Mouse (Mus musculus): ENCODE results near the gene Tgfb1i1. TPM values are rescaled to one million over a fixed set of nuclear protein-coding genes. Genes with fewer than 3 reads are reported as not detected.

The Tgfb1i1 gene
- polyA plus RNA-seq, 1 experiment, result 0.27 TPM

GRCm38 (mm10) chr7:128271496-128271895, 24.9 kb downstream of the Tgfb1i1 start:
- peaks cover 72% of the 10 kb centered on the region for H3K36me3 ChIP-seq (ENCODE audit: control insufficient read depth)
- peak overlapping the region; percentile 49 for H3K4me3 ChIP-seq (replicated peaks)
- H3K27me3 ChIP-seq (ENCODE audit: control insufficient read depth), result 0 out of 2 replicates have a peak, but pooled peaks cover 6% of the 10 kb centered on the region
- peaks cover 49% of the 10 kb centered on the region for H3K4me1 ChIP-seq (ENCODE audit: control insufficient read depth)
- peaks cover 20% of the 10 kb centered on the region for H3K9me3 ChIP-seq (ENCODE audit: control insufficient read depth, low read length)
- TF ChIP-seq TAL1 (IDR thresholded peaks at IDR 0.05; ENCODE audit: low read length) (no peak), GATA1 (IDR thresholded peaks at IDR 0.05; ENCODE audit: low read length) (no peak)

GRCm38 (mm10) chr7:128276051-128276450, 29.4 kb downstream of the Tgfb1i1 start:
- TF ChIP-seq TAL1 (IDR thresholded peaks at IDR 0.05; ENCODE audit: low read length) (no peak), GATA1 (IDR thresholded peaks at IDR 0.05; ENCODE audit: low read length) (no peak)

DNA sequence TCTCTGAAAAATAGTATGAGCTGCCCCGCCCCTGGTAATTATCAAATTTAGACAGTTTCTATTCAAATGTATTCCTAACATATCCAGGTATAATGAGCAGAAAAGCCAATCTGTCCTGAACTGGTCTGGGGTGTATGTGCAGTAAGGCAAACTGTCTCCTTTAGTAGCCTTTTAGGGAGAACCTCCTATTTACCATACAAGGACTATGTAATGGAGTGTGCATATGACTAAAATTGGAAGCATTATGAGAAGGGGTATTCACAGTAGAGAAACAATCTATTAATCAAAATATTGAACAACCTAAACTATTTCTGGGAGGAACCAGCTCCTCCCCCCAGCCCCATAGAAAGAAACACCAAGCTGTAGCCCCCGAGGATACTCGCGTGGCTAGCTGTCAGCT, 33.1 kb downstream of the Tgfb1i1 start:
- TF ChIP-seq GATA1 (IDR thresholded peaks at IDR 0.05; ENCODE audit: low read length), result no peak
- TF ChIP-seq TAL1 (IDR thresholded peaks at IDR 0.05; ENCODE audit: low read length), result no peak
- peaks cover 49% of the 10 kb centered on the region for H3K4me1 ChIP-seq (ENCODE audit: control insufficient read depth)
- H3K36me3 ChIP-seq (ENCODE audit: control insufficient read depth), result peaks cover 97% of the 10 kb centered on the region

More at GRCm38 (mm10) chr7:128276051-128276450, 29.4 kb downstream of the Tgfb1i1 start:
- no peak overlapping the region for H3K4me3 ChIP-seq (replicated peaks)
- peaks cover 41% of the 10 kb centered on the region for H3K4me1 ChIP-seq (ENCODE audit: control insufficient read depth)
- no peaks in the 10 kb centered on the region for H3K27me3 ChIP-seq (ENCODE audit: control insufficient read depth)
- peaks cover 100% of the 10 kb centered on the region for H3K36me3 ChIP-seq (ENCODE audit: control insufficient read depth)
- H3K9me3 ChIP-seq (ENCODE audit: control insufficient read depth, low read length), result peaks cover 9% of the 10 kb centered on the region

GRCm38 (mm10) chr7:128281765-128282164, 35.2 kb downstream of the Tgfb1i1 start:
- TF ChIP-seq GATA1 (IDR thresholded peaks at IDR 0.05; ENCODE audit: low read length), result no peak
- no peak for TF ChIP-seq TAL1 (IDR thresholded peaks at IDR 0.05; ENCODE audit: low read length)
- Histone ChIP-seq H3K36me3 (ENCODE audit: control insufficient read depth) (peaks cover 97% of the 10 kb centered on the region), H3K9me3 (ENCODE audit: control insufficient read depth, low read length) (no peaks in the 10 kb centered on the region), H3K27me3 (ENCODE audit: control insufficient read depth) (no peaks in the 10 kb centered on the region), H3K4me3 (replicated peaks) (no peak overlapping the region), H3K4me1 (ENCODE audit: control insufficient read depth) (peaks cover 67% of the 10 kb centered on the region)

More for the DNA sequence above, 33.1 kb downstream of the Tgfb1i1 start:
- H3K9me3 ChIP-seq (ENCODE audit: control insufficient read depth, low read length), result no peaks in the 10 kb centered on the region
- H3K4me3 ChIP-seq (replicated peaks), result no peak overlapping the region
- H3K27me3 ChIP-seq (ENCODE audit: control insufficient read depth), result no peaks in the 10 kb centered on the region

DNA sequence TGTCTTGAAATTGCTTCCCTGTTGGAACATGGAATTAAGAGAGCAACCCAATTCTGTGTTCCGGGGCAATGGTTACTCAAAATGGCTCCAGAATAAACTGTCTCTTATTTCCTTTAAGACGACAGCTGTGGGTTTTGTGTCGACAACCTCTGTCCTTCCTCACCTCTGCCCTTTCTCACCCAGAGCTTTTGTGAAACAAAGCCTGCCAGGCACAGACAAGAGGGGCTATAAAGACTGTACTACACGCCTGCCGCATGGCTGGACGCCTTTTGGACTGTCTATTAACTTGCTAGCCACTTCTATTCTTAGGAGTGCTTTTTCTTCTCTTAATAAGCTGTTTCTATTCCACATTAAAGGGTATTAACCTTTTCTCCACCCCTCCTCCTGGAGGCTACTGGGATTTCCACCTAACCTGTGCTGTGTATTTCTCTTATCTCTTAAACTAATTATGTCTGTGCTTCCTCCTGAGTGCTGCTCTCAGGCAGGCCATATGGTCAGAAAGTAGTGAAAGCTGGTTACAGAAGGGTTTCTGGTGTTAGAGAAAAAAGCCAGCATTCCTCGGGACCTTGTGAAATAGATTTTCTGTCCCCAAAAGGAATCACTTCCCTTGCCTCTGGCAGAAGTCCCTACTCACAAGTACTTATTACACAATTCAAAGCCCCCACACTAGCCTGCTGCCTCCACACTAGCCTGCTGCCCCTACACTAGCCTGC, 36.1 kb downstream of the Tgfb1i1 start:
- Histone ChIP-seq H3K4me1 (ENCODE audit: control insufficient read depth) (peaks cover 76% of the 10 kb centered on the region), H3K9me3 (ENCODE audit: control insufficient read depth, low read length) (no peaks in the 10 kb centered on the region), H3K4me3 (replicated peaks) (no peak overlapping the region), H3K36me3 (ENCODE audit: control insufficient read depth) (peaks cover 97% of the 10 kb centered on the region), H3K27me3 (ENCODE audit: control insufficient read depth) (no peaks in the 10 kb centered on the region)
- TF ChIP-seq GATA1 (IDR thresholded peaks at IDR 0.05; ENCODE audit: low read length) (no peak), TAL1 (IDR thresholded peaks at IDR 0.05; ENCODE audit: low read length) (no peak)

DNA sequence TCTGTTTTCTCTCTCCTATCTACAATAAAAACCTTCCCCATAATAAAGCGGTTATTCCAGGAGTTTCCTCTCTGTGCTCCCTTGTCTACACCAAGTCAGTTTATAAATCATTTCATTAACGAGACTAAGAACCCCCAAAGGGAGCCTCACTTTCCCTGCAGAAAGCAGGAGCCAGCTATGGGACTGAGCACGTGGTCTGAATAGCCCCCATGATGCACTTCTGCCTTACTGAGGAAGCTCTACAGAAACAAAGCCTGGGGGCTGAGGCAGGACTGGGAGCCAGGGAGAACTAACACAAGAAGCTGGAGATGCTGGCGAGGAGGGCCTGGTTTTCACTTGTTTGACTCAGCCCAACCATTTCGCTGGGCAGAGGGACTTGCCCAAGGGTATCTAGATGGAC, 37.4 kb downstream of the Tgfb1i1 start:
- H3K27me3 ChIP-seq (ENCODE audit: control insufficient read depth), result no peaks in the 10 kb centered on the region
- H3K4me3 ChIP-seq (replicated peaks), result no peak overlapping the region
- H3K9me3 ChIP-seq (ENCODE audit: control insufficient read depth, low read length), result no peaks in the 10 kb centered on the region
- H3K36me3 ChIP-seq (ENCODE audit: control insufficient read depth), result peaks cover 96% of the 10 kb centered on the region
- TF ChIP-seq TAL1 (IDR thresholded peaks at IDR 0.05; ENCODE audit: low read length) (no peak), GATA1 (IDR thresholded peaks at IDR 0.05; ENCODE audit: low read length) (no peak)
- H3K4me1 ChIP-seq (ENCODE audit: control insufficient read depth), result peaks cover 82% of the 10 kb centered on the region

DNA sequence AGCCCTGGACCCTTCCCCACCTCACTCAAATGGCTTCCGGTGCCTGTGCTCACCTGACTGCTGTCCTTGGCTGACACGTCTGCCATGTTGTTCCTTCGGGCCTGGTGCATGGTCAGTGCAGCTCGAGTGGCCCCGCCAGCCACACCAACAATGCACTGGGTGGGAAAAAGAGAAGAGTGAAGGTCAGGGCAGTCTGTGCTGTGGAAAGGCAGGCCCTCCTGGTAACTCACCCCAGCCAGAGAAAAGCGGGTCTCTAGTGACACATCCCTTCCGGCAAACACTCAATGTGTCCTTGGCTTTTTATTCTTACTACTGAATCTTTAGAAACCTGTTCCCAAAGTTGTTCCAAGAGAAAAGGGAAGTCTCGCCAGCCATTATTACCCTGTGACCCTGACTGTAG, 38.4 kb downstream of the Tgfb1i1 start:
- Histone ChIP-seq H3K4me1 (ENCODE audit: control insufficient read depth) (peaks cover 83% of the 10 kb centered on the region), H3K36me3 (ENCODE audit: control insufficient read depth) (peaks cover 96% of the 10 kb centered on the region), H3K4me3 (replicated peaks) (no peak overlapping the region), H3K9me3 (ENCODE audit: control insufficient read depth, low read length) (no peaks in the 10 kb centered on the region), H3K27me3 (ENCODE audit: control insufficient read depth) (no peaks in the 10 kb centered on the region)
- TF ChIP-seq TAL1 (IDR thresholded peaks at IDR 0.05; ENCODE audit: low read length) (no peak), GATA1 (IDR thresholded peaks at IDR 0.05; ENCODE audit: low read length) (no peak)

DNA sequence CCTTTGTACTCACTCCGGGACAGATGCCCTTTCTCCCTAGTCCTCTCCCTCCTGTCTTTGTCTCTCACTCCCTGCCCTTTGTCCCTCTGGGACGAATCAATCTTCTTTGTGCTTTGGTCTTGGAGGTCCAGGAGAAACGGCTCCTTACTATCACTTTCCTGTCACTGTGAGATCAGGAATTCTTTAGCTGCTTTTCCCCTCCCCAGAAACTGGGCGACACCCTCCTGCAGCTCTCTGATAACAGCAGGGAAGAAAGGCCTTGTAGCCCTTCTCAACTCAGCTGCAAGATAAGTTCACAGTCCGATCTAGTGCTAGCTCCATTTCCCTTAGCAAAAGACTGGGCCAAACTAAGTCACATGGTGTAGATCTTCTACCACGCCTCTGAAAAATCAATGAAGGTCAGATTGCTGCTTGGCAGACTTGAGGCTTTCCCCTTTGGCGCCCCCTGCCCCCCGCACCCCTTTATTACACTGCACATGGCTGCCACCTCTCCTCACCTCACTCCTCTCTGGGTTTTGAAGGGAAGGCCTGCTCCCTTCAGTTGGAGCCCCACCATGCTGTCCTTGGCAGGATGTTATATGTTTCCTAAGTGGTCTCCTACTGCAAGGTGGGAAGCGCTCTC, 42.4 kb downstream of the Tgfb1i1 start:
- Histone ChIP-seq H3K36me3 (ENCODE audit: control insufficient read depth) (peaks cover 98% of the 10 kb centered on the region), H3K4me3 (replicated peaks) (peak overlapping the region; percentile 69), H3K27me3 (ENCODE audit: control insufficient read depth) (no peaks in the 10 kb centered on the region), H3K4me1 (ENCODE audit: control insufficient read depth) (peaks cover 98% of the 10 kb centered on the region), H3K9me3 (ENCODE audit: control insufficient read depth, low read length) (no peaks in the 10 kb centered on the region)
- TF ChIP-seq GATA1 (IDR thresholded peaks at IDR 0.05; ENCODE audit: low read length) (peak; percentile 94), TAL1 (IDR thresholded peaks at IDR 0.05; ENCODE audit: low read length) (peak; percentile 91)

GRCm38 (mm10) chr7:128294785-128295184, 48.2 kb downstream of the Tgfb1i1 start:
- H3K9me3 ChIP-seq (ENCODE audit: control insufficient read depth, low read length), result no peaks in the 10 kb centered on the region
- peaks cover 92% of the 10 kb centered on the region for H3K4me1 ChIP-seq (ENCODE audit: control insufficient read depth)
- H3K4me3 ChIP-seq (replicated peaks), result peak overlapping the region; percentile 23
- no peaks in the 10 kb centered on the region for H3K27me3 ChIP-seq (ENCODE audit: control insufficient read depth)
- peaks cover 68% of the 10 kb centered on the region for H3K36me3 ChIP-seq (ENCODE audit: control insufficient read depth)
- 0 out of 2 replicates have a peak, but pooled peaks have one; percentile 28 for TF ChIP-seq GATA1 (IDR thresholded peaks at IDR 0.05; ENCODE audit: low read length)
- TF ChIP-seq TAL1 (IDR thresholded peaks at IDR 0.05; ENCODE audit: low read length), result no peak

Measured in erythroblast, embryonic 14.5 days (primary cell).